Mouse (Mus musculus): ENCODE data around the gene Cap2.

DNA sequence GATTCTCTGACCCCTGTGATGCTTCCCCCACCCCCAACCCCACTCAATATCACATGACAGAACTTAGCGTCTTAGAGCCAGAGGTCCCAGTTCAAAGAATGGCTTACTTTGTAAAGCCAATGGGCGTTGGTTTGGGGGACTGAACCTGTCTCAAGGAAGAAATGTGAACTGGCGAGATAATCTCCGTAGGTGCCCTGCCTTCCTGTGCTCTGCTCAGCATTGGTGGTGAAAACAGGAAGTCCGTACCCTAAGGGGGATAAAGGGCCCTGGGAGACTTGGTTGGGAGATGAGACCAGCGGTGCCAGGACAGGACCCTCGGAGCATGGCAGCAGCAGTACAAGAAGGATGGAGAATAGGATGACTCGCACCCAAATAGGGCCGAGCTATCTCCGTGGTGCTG, 12.8 kb downstream of the Cap2 start:
- no peak for TF ChIP-seq CTCF (IDR thresholded peaks at IDR 0.05; ENCODE audit: low read depth, low read length)
- no peak for TF ChIP-seq POLR2A (IDR thresholded peaks at IDR 0.05; ENCODE audit: borderline replicate concordance, low read depth, low read length)

Data from bone marrow macrophage, adult 2 months (primary cell).